Mouse (Mus musculus) MEL (cell line): Measurements from ENCODE around the gene Selenot. TPM values are rescaled to one million over a fixed set of nuclear protein-coding genes. Genes with fewer than 3 reads are reported as not detected.

Experiments used
- DNase-seq: peaks from one replicate; pipeline ENCODE4 v3.0.0; 2011; ENCODE audit warnings: low read depth, low spot score
- H3K27ac ChIP-seq: 2 replicates; pipeline ENCODE4 v1.5.1; 2012; ENCODE audit warnings: low read depth, mild to moderate bottlenecking, control low read depth, low read length, moderate library complexity; ENCODE audit not compliant: control insufficient read depth
- H3K27me3 ChIP-seq, 2 experiments: fragments of 150-350 bp in 1 of 2; sonication (generic) in 1 of 2; 2 replicates each; pipeline ENCODE4 v1.6.1; 2012; ENCODE audit warnings: low read length in 2 of 2, mild to moderate bottlenecking in 2 of 2, improper control_type of control experiment in 1 of 2, moderate library complexity in 1 of 2; ENCODE audit not compliant: insufficient read depth in 2 of 2, control insufficient read depth in 1 of 2
- H3K36me3 ChIP-seq, 2 experiments: 2 replicates each; pipeline ENCODE4 v1.6.1; 2012 to 2014; ENCODE audit warnings: low read length in 2 of 2, improper control_type of control experiment in 1 of 2, inconsistent platforms in 1 of 2, mild to moderate bottlenecking in 1 of 2; ENCODE audit not compliant: insufficient read depth in 2 of 2, control insufficient read depth in 1 of 2
- H3K4me1 ChIP-seq, 2 experiments: fragments of 150-350 bp in 1 of 2; sonication (generic) in 1 of 2; 2 replicates each; pipeline ENCODE4 v1.6.1; 2012; ENCODE audit warnings: low read length in 2 of 2, improper control_type of control experiment in 1 of 2, mild to moderate bottlenecking in 1 of 2; ENCODE audit not compliant: insufficient read depth in 2 of 2, control insufficient read depth in 1 of 2
- H3K4me3 ChIP-seq, 2 experiments: fragments of 150-350 bp in 1 of 2; sonication (generic) in 1 of 2; 2 replicates each; pipeline ENCODE4 v1.5.1; 2012; ENCODE audit warnings: low read depth in 2 of 2, low read length in 2 of 2, mild to moderate bottlenecking in 2 of 2, moderate library complexity in 2 of 2, control low read depth in 1 of 2, improper control_type of control experiment in 1 of 2; ENCODE audit not compliant: control insufficient read depth in 1 of 2, insufficient read depth in 1 of 2
- H3K79me2 ChIP-seq: 2 replicates; pipeline ENCODE4 v1.6.1; 2012; ENCODE audit warnings: mild to moderate bottlenecking, low read length, moderate library complexity; ENCODE audit not compliant: control insufficient read depth, poor library complexity, insufficient read depth
- H3K9ac ChIP-seq: 2 replicates; pipeline ENCODE4 v1.6.1; 2012; ENCODE audit warnings: low read depth, mild to moderate bottlenecking, control low read depth, low read length, moderate library complexity; ENCODE audit not compliant: control insufficient read depth, poor library complexity, severe bottlenecking
- H3K9me3 ChIP-seq: fragments of 150-350 bp; sonication (generic); replicated peaks from 2 replicates; pipeline ENCODE4 v1.6.1; 2012; ENCODE audit warnings: mild to moderate bottlenecking, low read length, improper control_type of control experiment, moderate library complexity; ENCODE audit not compliant: insufficient read depth
- BHLHE40 ChIP-seq: IDR thresholded peaks from 2 replicates; pipeline ENCODE4 v1.6.1; 2012; ENCODE audit warnings: low read depth, mild to moderate bottlenecking, inconsistent platforms, low read length, improper control_type of control experiment, borderline replicate concordance
- CHD1 ChIP-seq: IDR thresholded peaks from 2 replicates; pipeline ENCODE4 v1.6.1; 2012; ENCODE audit warnings: low read depth, mild to moderate bottlenecking, inconsistent platforms, low read length, improper control_type of control experiment
- ELF1 ChIP-seq: IDR thresholded peaks from 2 replicates; pipeline ENCODE4 v1.6.1; 2014; ENCODE audit warnings: low read depth, mild to moderate bottlenecking, inconsistent platforms, low read length, improper control_type of control experiment, moderate library complexity
- EP300 ChIP-seq, 2 experiments: IDR thresholded peaks; 2 replicates each; pipeline ENCODE4 v1.6.1; 2011; ENCODE audit warnings: improper control_type of control experiment in 2 of 2, low read length in 2 of 2, low read depth in 1 of 2, mild to moderate bottlenecking in 1 of 2
- GABPA ChIP-seq: IDR thresholded peaks from 2 replicates; pipeline ENCODE4 v1.6.1; 2012; ENCODE audit warnings: low read depth, mild to moderate bottlenecking, inconsistent platforms, low read length, improper control_type of control experiment, moderate library complexity
- GATA1 ChIP-seq: IDR thresholded peaks from 2 replicates; pipeline ENCODE4 v1.6.1; 2011; ENCODE audit warnings: low read depth, low read length, improper control_type of control experiment
- KAT2A ChIP-seq: conservative IDR thresholded peaks from 2 replicates; pipeline ENCODE4 v1.6.1; 2012; ENCODE audit warnings: low read depth, low read length, improper control_type of control experiment, inconsistent platforms
- MEF2A ChIP-seq: IDR thresholded peaks from 2 replicates; pipeline ENCODE4 v1.6.1; 2014; ENCODE audit warnings: low read depth, mild to moderate bottlenecking, inconsistent platforms, low read length, improper control_type of control experiment; ENCODE audit not compliant: poor library complexity, insufficient replicate concordance, severe bottlenecking; ENCODE audit errors: extremely low read depth
- NRF1 ChIP-seq: IDR thresholded peaks from 2 replicates; pipeline ENCODE4 v1.6.1; 2014; ENCODE audit warnings: low read depth, mild to moderate bottlenecking, inconsistent platforms, low read length, improper control_type of control experiment, moderate library complexity; ENCODE audit not compliant: poor library complexity, insufficient read depth, severe bottlenecking
- POLR2AphosphoS5 ChIP-seq: IDR thresholded peaks from 2 replicates; pipeline ENCODE4 v1.6.1; 2012; ENCODE audit warnings: low read depth, borderline replicate concordance, mild to moderate bottlenecking, inconsistent platforms, low read length, moderate library complexity, mixed read lengths
- RAD21 ChIP-seq: IDR thresholded peaks from 2 replicates; pipeline ENCODE4 v1.6.1; 2011; ENCODE audit warnings: mild to moderate bottlenecking, low read depth, low read length, improper control_type of control experiment
- RCOR1 ChIP-seq: IDR thresholded peaks from 2 replicates; pipeline ENCODE4 v1.6.1; 2012; ENCODE audit warnings: low read depth, mild to moderate bottlenecking, inconsistent platforms, low read length, improper control_type of control experiment
- SIN3A ChIP-seq: IDR thresholded peaks from 2 replicates; pipeline ENCODE4 v1.6.1; 2012; ENCODE audit warnings: low read length, improper control_type of control experiment, inconsistent platforms
- TAL1 ChIP-seq: IDR thresholded peaks from 2 replicates; pipeline ENCODE4 v1.6.1; 2012; ENCODE audit warnings: mild to moderate bottlenecking, inconsistent platforms, low read length, moderate library complexity, mixed read lengths
- polyA plus RNA-seq, 2 experiments: library from polyadenylated mRNA; stranded (reverse) in 1 of 2; unstranded in 1 of 2; fragments of >175 nt in 1 of 2; fragments of >200 nt in 1 of 2; gene quantifications; 2 replicates each; pipeline versions ENCODE4 v1.2.1 to v1.2.4; 2012; ENCODE audit warnings: low replicate concordance in 2 of 2, low read depth in 1 of 2; ENCODE audit not compliant: insufficient read length in 2 of 2, insufficient read depth in 1 of 2, missing spikeins in 1 of 2
- total RNA-seq: library from RNA; depleted of rRNA; stranded (reverse); fragments of 300-350 nt; gene quantifications from 2 replicates; pipeline ENCODE4 v1.2.3, GENCODE M21; 2012

The Selenot gene
- total and polyA plus RNA-seq, 3 experiments = 78.3 to 107 (median 89.5) TPM

- H3K79me2 ChIP-seq = peaks cover 2% of the 10 kb centered on the region
- no peaks in the 10 kb centered on the region for H3K4me1 ChIP-seq
- DNase-seq = no peak
- H3K4me3 ChIP-seq = no peak overlapping the region
- H3K9me3 ChIP-seq = no peaks in the 10 kb centered on the region
- H3K36me3 ChIP-seq = peaks cover 0 to 33% of the 10 kb centered on the region in 2 experiments; a peak in 2 of 4 replicates
- no peak overlapping the region for H3K27ac ChIP-seq
- TF ChIP-seq NRF1 (no peak), RAD21 (no peak), TAL1 (no peak), CHD1 (no peak)
- H3K9ac ChIP-seq = no peak overlapping the region
- H3K27me3 ChIP-seq = no peaks in the 10 kb centered on the region
Observed at GRCm38 (mm10) chr3:58536573-58536972, 39.9 kb upstream of the Selenot start.

- Histone ChIP-seq H3K27ac (no peak overlapping the region), H3K36me3 (peaks cover 2 to 32% of the 10 kb centered on the region in 2 experiments), H3K9ac (no peak overlapping the region), H3K4me3 (no peak overlapping the region), H3K27me3 (no peaks in the 10 kb centered on the region)
- peak; percentile 26 for DNase-seq
- peak; percentile 50; the same call in 1 of the 2 replicates for TF ChIP-seq ELF1
- 0 out of 2 replicates have a peak, but pooled peaks have one; percentile 28 for TF ChIP-seq GATA1
- TF ChIP-seq SIN3A = no peak; the same call in 1 of the 2 replicates
- TF ChIP-seq RCOR1 = 0 out of 2 replicates have a peak, but pooled peaks have one; percentile 53
- no peak for TF ChIP-seq KAT2A
- TF ChIP-seq, all 39 proteins: peak for 3
- Histone ChIP-seq H3K79me2 (no peaks in the 10 kb centered on the region), H3K9me3 (no peaks in the 10 kb centered on the region), H3K4me1 (peaks cover 0 to 2% of the 10 kb centered on the region in 2 experiments; a peak in 2 of 4 replicates)
Observed at GRCm38 (mm10) chr3:58552001-58552811, 24.2 kb upstream of the Selenot start.

GRCm38 (mm10) chr3:58556649-58557048 is 19.8 kb upstream of the Selenot start:
- H3K9me3 ChIP-seq = no peaks in the 10 kb centered on the region
- no peaks in the 10 kb centered on the region for H3K27me3 ChIP-seq
- TF ChIP-seq GABPA (no peak), MEF2A (no peak), BHLHE40 (no peak), POLR2AphosphoS5 (no peak), KAT2A (no peak), EP300 (IDR thresholded peaks at IDR 0.05; ENCODE audit: low read depth in 1 of 2, low read length in 2 of 2) (no peak)
- DNase-seq = no peak
- no peak overlapping the region for H3K27ac ChIP-seq
- H3K4me1 ChIP-seq = peaks cover 0 to 2% of the 10 kb centered on the region in 2 experiments; a peak in 2 of 4 replicates
- H3K9ac ChIP-seq = no peak overlapping the region
- no peak overlapping the region for H3K4me3 ChIP-seq
- peaks cover 2 to 21% of the 10 kb centered on the region in 2 experiments for H3K36me3 ChIP-seq
- no peaks in the 10 kb centered on the region for H3K79me2 ChIP-seq
